Mouse (Mus musculus): ENCODE results near the gene Trappc13. TPM values are rescaled to one million over a fixed set of nuclear protein-coding genes. Genes with fewer than 3 reads are reported as not detected.
A peak's percentile ranks its signal among the peaks of the same experiment; 100 is the strongest.

The Trappc13 gene
- total RNA-seq, 2 experiments from 2014 or later = 54.5 to 55.1 TPM

GRCm38 (mm10) chr13:104109816-104110521 lies 68.3 kb downstream of the Trappc13 start:
- no peak for TF ChIP-seq CTCF (conservative IDR thresholded peaks at IDR 0.05)
- Histone ChIP-seq H3K27ac (peak overlapping the region; percentile 95), H3K4me3 (peak overlapping the region; percentile 99)
- peak; percentile 46 to 64 for DNase-seq (ENCODE audit: low spot score in 2 of 2)

- peak within 1 kb of the TSS; percentile 99 for H3K4me3 ChIP-seq
- DNase-seq (ENCODE audit: low spot score in 2 of 2) = peak; percentile 78 to 84
- TF ChIP-seq CTCF (conservative IDR thresholded peaks at IDR 0.05) = no peak
- peak within 1 kb of the TSS; percentile 95 for H3K27ac ChIP-seq
These were observed 68.9 kb downstream of the Trappc13 start, which contains the start of the genes Nln and Sgtb for GRCm38 (mm10) chr13:104109288-104109815. Nln (minus strand) TSS chr13:104109614. Sgtb (plus strand) TSS chr13:104109741.

- H3K27ac ChIP-seq = peak overlapping the region; percentile 95
- H3K4me3 ChIP-seq = peak overlapping the region; percentile 99
- peak in 1 of 2 experiments; percentile 31 for DNase-seq (ENCODE audit: low spot score in 2 of 2)
- no peak for TF ChIP-seq CTCF (conservative IDR thresholded peaks at IDR 0.05)
These were observed 69.5 kb downstream of the Trappc13 start for GRCm38 (mm10) chr13:104108651-104109287.

- Histone ChIP-seq H3K4me3 (no peak overlapping the region), H3K27ac (no peak overlapping the region)
- TF ChIP-seq CTCF (conservative IDR thresholded peaks at IDR 0.05) = no peak
- DNase-seq (ENCODE audit: low spot score in 2 of 2) = no peak
These were observed 76.5 kb downstream of the Trappc13 start for GRCm38 (mm10) chr13:104101606-104102235.

- DNase-seq (ENCODE audit: low spot score in 2 of 2) = no peak
- H3K4me3 ChIP-seq = no peak overlapping the region
- H3K27ac ChIP-seq = no peak overlapping the region
- peak; percentile 28 for TF ChIP-seq CTCF (conservative IDR thresholded peaks at IDR 0.05)
These were observed 77.9 kb downstream of the Trappc13 start for GRCm38 (mm10) chr13:104100416-104100815.

GRCm38 (mm10) chr13:104097190-104097589 lies 81.1 kb downstream of the Trappc13 start:
- no peak for DNase-seq (ENCODE audit: low spot score in 2 of 2)
- Histone ChIP-seq H3K27ac (no peak overlapping the region), H3K4me3 (no peak overlapping the region)
- no peak for TF ChIP-seq CTCF (conservative IDR thresholded peaks at IDR 0.05)

GRCm38 (mm10) chr13:104095955-104096354 lies 82.3 kb downstream of the Trappc13 start:
- TF ChIP-seq CTCF (conservative IDR thresholded peaks at IDR 0.05) = no peak
- Histone ChIP-seq H3K27ac (no peak overlapping the region), H3K4me3 (no peak overlapping the region)
- no peak for DNase-seq (ENCODE audit: low spot score in 2 of 2)

- no peak for TF ChIP-seq CTCF (conservative IDR thresholded peaks at IDR 0.05)
- H3K27ac ChIP-seq = no peak overlapping the region
- no peak overlapping the region for H3K4me3 ChIP-seq
- DNase-seq (ENCODE audit: low spot score in 2 of 2) = no peak
These were observed 83.5 kb downstream of the Trappc13 start for GRCm38 (mm10) chr13:104094531-104095385.

Other genes with a start within 250 kb of the Trappc13 start
- 10 to 100 TPM; 20.6 to 20.7 TPM for gene Nln, start 68.9 kb downstream of the Trappc13 start, total RNA-seq (2021)
- 10 to 100 TPM; 72.5 to 81.0 TPM for gene Sgtb, start 68.7 kb downstream of the Trappc13 start, total RNA-seq (2021)
- 10 to 100 TPM; 59.9 to 60.5 TPM for gene Trim23, start 328 bp upstream of the Trappc13 start, total RNA-seq (2021)
- 1 to 10 TPM in 1 of 2 experiments, under 1 TPM in 1; 0.76 to 1.3 TPM for gene Cenpk, start 50.1 kb upstream of the Trappc13 start, total RNA-seq (2021)
- 10 to 100 TPM; 14.8 to 17.1 TPM for gene Ppwd1, start 50.4 kb upstream of the Trappc13 start, total RNA-seq (2021)
- 1 to 10 TPM; 3.8 to 4.6 TPM for gene Adamts6, start 109.4 kb upstream of the Trappc13 start, total RNA-seq (2021)

Measured in layer of hippocampus, adult 2 months (tissue).